Mouse (Mus musculus) thymus, adult 2 months (tissue): ENCODE results near the gene Creb3l2.

Source experiments
- CTCF ChIP-seq: fragments of 200-500 bp; IDR thresholded peaks from 2 replicates; pipeline ENCODE4 v1.5.1; 2012; ENCODE audit warnings: mild to moderate bottlenecking, control low read depth, low read length, moderate library complexity, borderline replicate concordance; ENCODE audit not compliant: control insufficient read depth, poor library complexity, insufficient read depth; ENCODE audit errors: extremely low read depth
- POLR2A ChIP-seq: fragments of 200-500 bp; IDR thresholded peaks from 2 replicates; pipeline ENCODE4 v1.6.1; 2012; ENCODE audit warnings: mild to moderate bottlenecking, low read length, control low read depth, moderate library complexity; ENCODE audit not compliant: control insufficient read depth, poor library complexity, insufficient read depth; ENCODE audit errors: extremely low read depth

DNA sequence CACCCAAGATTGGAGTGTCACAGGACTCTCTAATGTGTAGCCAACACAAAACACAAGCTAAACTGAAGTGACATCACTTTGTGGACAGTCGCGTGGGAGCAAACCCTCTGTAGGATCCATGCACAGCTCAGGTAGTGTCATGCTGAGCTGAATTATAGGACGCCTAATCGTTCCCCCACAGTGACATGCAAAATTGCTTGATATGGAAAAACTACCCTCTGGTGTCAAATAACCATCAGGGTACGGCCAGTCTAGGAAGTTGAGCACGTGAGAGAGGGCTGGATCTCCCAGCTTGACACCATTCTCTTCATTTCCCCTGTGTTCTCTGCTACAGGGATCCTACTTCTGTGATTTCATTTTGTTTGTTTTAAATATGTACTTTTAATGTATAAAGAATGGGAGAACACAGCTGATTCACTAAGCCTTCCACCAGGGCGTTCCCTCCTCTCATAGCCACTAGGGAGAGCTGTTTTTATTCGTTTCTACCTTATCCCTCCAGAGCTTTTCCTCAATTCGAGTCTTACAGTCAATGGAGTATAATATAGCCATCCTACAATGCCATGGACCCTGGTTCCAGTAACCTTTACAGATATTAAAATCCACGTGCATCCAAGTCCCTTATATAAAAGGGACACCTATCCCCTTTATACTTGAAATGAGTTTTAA, 16.2 kb upstream of the Creb3l2 start:
- no peak for TF ChIP-seq CTCF
- no peak for TF ChIP-seq POLR2A
